Mouse (Mus musculus) liver (tissue): ENCODE data around the gene Supt3.
A peak's percentile ranks its signal among the peaks of the same experiment; 100 is the strongest.

Source experiments
- DNase-seq: peaks from one replicate; pipeline ENCODE4 v3.0.0-alpha.2; 2020; ENCODE audit warnings: mixed read lengths

Supt3 gene

GRCm38 (mm10) chr17:44776738-44777270 is at the start of gene Supt3:
Gene Supt3, plus strand, starts transcription at chr17:44777152.
- peak; percentile 96 for DNase-seq

GRCm38 (mm10) chr17:44727675-44728074 is 49.3 kb upstream of the Supt3 start:
- DNase-seq, result no peak

- no peak for DNase-seq
These were observed 48.5 kb upstream of the Supt3 start for GRCm38 (mm10) chr17:44728464-44728863.

- DNase-seq, result no peak
These were observed 43.2 kb upstream of the Supt3 start for GRCm38 (mm10) chr17:44733544-44734310.

GRCm38 (mm10) chr17:44734501-44735222 is 42.3 kb upstream of the Supt3 start:
- peak; percentile 16 for DNase-seq

- peak; percentile 14 for DNase-seq
These were observed 41.5 kb upstream of the Supt3 start for GRCm38 (mm10) chr17:44735223-44735990.

GRCm38 (mm10) chr17:44735991-44736561 is 40.9 kb upstream of the Supt3 start:
- peak; percentile 47 for DNase-seq

- DNase-seq, result no peak
These were observed 39.5 kb upstream of the Supt3 start for GRCm38 (mm10) chr17:44737275-44738120.

GRCm38 (mm10) chr17:44738121-44738637 is 38.8 kb upstream of the Supt3 start:
- no peak for DNase-seq

GRCm38 (mm10) chr17:44742246-44742645 is 34.7 kb upstream of the Supt3 start:
- DNase-seq, result no peak

GRCm38 (mm10) chr17:44743780-44744179 is 33.2 kb upstream of the Supt3 start:
- DNase-seq, result no peak

GRCm38 (mm10) chr17:44745378-44745777 is 31.6 kb upstream of the Supt3 start:
- no peak for DNase-seq

- DNase-seq, result no peak
These were observed 10.6 kb upstream of the Supt3 start for GRCm38 (mm10) chr17:44766318-44766717.

GRCm38 (mm10) chr17:44766975-44767374 is 10.0 kb upstream of the Supt3 start:
- no peak for DNase-seq

GRCm38 (mm10) chr17:44767375-44767774 is 9.6 kb upstream of the Supt3 start:
- DNase-seq, result no peak

- no peak for DNase-seq
These were observed 8.4 kb upstream of the Supt3 start for GRCm38 (mm10) chr17:44768522-44768921.

GRCm38 (mm10) chr17:44770871-44771270 is 6.1 kb upstream of the Supt3 start:
- DNase-seq, result no peak

GRCm38 (mm10) chr17:44772576-44772975 is 4.4 kb upstream of the Supt3 start:
- no peak for DNase-seq

- peak; percentile 71 for DNase-seq
These were observed 419 bp downstream of the Supt3 start for GRCm38 (mm10) chr17:44777337-44777804.

- no peak for DNase-seq
These were observed 1.2 kb downstream of the Supt3 start for GRCm38 (mm10) chr17:44778141-44778540.

- DNase-seq, result no peak
These were observed 3.4 kb downstream of the Supt3 start for GRCm38 (mm10) chr17:44780353-44780752.
